Mouse (Mus musculus) left cerebral cortex, adult 8-10 months (tissue): ENCODE measurements around the gene Mtfr1l. TPM values are rescaled to one million over a fixed set of nuclear protein-coding genes. Genes with fewer than 3 reads are reported as not detected.
A peak's percentile ranks its signal among the peaks of the same experiment; 100 is the strongest.

Experiments used
- DNase-seq, 2 experiments: peaks; one replicate each; pipeline ENCODE4 v3.0.0; 2022; ENCODE audit warnings: low spot score in 2 of 2
- total RNA-seq, 4 experiments: library from RNA; stranded (reverse); gene quantifications; 2 replicates each; pipeline ENCODE4 v1.2.4; 2022

Gene Mtfr1l
- total RNA-seq: 10 to 100 TPM; 70.0 to 79.5 (median 71.9) TPM

DNA sequence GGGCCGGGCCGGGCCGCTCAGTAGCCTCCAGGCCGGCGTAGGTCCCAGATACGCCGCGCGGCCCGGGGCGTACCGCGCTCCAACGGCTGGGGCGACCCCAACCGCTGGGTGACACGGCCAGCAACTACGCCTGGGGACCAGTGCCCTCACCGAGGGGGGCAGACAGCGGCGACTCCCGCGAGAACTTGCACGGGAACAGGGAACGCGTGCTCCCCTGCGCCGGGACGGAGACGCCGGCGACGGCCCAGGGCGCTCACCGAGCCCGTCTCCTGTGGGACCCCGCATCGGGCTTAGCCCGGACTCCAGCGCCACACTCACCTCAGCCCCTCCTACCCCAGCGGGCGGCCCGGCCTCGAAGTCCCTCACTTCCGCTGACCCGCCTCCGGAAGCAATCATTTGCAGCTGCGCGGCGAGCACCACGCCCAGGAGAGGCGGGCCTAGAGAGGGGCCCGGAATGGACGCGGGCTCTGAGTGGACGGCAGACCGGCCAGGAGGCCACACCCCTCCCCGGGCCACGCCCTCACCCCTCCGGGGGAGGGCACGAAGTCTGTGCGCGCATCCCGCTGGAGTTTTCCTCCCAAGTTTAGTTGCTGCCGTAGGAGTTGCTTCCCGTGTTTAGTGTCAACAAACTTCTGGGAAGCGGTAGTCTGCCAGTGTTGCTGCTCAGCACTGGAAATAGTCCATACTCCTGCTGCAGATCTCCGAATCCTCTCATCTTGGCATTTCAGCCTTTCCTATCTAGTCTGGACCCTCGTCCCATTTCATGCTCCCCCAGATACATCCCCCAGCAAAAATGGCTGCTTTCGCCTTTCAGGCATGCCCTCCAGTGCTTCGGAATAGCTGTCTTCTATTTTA lies at the start of gene Mtfr1l:
Gene Mtfr1l, minus strand, starts transcription at position 456 of the 855 bp plus-strand sequence.
- peak; percentile 85 to 97 for DNase-seq

DNA sequence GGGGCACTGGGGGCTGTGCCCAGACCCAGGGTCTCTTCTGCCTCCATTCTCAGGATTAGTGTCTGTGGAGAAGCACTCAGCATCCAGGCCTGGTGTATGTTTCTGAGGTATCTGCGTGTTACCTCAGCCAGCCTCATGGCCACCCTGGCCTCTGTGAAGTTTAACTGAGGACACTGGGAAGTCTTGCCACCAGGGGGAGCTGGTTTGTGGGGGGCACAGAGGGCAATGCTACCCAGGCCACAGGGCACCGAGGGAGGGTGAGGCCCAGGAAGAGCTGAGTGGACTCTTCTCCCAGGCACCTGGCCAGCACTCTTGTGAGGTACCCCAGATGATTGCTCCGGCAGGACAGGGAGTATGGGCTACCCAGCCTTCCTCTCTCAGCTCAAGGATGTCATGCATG lies 48.3 kb upstream of the Mtfr1l start:
- DNase-seq: no peak

DNA sequence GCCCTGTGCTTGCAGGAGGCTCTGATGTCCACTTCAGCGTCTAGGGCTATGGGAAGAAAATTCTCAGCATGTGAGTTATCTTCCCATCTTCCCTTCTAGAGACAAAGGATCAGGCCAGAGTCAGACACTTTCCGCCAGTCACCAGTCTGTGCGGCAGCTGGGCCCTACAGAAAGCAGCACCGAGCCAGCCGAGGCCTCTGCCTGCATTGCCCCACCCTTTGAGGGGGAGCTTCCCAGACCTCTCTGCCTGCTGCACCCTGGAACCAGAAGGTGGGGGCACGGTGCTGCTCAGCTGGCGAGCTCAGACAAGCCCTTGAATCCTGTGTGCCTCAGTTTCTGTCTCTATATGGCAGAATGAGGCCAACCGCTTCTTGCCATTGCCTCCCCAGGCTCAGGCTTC lies 46.2 kb upstream of the Mtfr1l start:
- no peak for DNase-seq

DNA sequence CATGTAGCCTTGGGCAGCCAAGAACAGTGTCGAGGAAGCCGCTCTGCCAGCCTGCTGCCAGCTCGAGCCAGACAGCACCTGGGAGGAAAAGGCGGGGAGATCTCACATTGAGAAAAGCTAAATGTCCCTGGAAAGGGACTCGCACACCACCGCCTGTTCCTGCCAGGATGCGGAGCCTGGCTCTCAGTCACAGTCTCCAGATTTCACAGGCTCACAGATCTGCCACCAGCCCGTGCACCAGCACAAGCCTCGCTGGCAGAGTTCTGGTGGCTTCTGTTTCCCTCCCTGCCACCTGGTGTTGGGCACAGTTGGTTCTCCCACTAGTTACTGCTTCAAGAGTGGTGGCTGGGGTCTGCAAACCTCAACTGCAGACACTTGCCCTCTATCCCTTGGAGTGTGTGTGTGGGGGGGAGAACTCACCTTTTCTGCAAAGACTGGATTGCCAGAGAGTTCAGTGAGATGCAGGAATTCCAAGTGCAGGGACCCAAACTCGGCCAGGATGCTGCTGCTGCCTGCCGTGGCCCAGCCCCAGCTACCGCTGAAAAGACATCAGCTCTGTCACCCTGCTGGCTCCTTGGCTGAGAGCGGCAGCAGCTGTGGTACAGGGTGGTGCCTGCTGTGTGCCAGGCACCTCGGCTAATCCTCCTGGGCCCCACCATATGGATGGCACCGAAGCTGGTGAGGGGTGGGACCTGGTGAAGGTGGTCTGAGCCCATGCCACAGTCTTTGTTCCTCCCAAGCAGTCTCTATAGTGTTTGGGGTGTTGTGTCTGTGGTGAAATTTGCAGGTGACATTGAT lies 45.4 kb upstream of the Mtfr1l start:
- peak in 1 of 2 experiments; percentile 86 for DNase-seq

DNA sequence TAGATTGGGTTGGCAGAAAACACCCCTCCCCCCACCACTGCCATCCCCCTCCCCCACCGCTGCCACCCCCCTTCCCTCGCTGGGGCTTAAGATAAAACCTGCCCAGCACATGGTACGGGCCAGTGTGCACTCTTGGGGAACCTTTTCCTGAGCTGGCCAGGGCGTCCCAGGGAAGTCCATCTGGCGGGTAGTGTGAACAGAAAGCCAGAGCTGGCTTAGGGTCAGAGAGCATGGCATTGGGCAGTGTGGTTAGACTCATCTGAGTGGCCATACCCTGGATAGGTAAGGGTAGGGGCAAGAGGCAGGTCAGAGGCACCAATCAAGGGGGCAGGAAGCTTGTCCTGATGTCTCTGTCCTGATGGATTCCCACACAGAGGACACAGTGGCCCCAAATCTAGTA lies 44.4 kb upstream of the Mtfr1l start:
- no peak for DNase-seq

DNA sequence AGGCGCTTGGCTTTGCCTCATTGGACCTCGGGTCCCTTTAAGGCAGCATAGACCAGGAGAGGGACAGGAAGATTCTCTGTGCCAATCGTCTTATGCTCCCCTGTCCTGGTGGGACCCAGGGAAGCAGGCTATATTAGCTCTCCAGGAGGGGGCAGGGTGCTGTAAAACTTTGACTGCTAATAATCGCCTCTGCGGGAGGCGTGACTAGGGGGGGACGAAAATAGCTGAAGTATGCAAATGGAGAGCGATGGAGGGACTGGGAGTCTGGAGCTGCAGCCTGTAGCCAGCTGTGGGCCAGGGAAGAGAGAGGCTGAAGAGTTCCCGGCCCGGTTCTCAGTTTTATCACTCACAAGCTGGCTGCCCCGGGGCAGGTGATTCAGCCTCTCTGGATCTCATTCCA lies 44.0 kb upstream of the Mtfr1l start:
- DNase-seq: no peak

DNA sequence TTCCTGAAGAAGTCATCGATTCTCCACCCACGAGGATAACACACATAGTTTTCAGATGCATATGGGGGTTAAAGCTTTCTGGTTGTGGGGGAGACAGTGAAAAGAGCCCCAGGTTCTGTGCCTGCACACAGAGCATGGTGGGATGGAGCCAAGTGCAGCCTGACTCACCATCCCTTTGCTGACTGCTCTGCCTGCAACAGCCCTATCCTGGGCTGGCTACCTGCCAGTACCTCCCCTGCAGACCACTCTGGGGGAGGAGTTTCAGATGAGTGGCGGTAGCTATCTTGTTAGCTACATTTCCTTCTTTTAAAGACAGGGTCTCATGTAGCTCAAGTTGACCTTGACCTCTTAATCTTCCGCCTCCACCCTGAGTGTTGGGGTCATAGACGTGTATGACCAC lies 43.2 kb upstream of the Mtfr1l start:
- DNase-seq: peak in 1 of 2 experiments; percentile 50

DNA sequence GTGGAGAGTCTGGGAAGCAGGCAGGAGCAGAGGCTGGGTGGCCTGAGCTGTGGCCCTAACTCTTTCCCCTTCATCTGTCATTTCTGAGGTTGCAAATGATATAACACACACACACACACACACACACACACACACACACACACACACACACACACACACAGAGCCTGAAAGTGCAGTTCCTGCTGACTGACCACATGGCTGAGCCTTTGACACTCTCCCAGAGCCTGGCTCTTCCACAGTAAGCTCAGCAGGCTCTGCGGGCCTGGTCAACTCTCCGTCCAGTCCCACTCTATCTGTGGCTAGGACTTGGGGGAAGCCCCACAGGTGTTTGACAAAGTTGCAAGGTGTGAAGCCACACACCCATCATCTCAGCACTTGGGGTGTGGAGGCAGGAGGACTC lies 42.1 kb upstream of the Mtfr1l start:
- no peak for DNase-seq

DNA sequence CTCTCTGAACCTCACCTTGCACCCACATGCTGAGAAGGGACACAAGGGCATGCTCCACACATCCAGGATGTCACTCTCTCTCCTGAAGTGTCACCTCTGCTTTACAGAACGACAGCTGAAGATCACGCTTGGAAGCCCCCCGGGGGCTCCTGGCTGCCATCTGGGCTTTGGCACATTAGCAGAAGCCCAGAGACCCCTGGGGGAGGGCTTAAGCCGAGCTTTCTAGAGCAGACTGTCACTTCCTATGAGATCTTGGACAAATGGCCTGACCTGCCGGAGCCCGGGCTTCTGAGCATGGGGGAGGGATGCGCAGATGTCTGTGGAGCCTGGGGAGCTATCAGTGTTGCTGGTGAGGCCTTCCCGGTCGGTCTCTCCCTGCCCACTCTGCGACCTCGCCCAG lies 40.3 kb upstream of the Mtfr1l start:
- DNase-seq: no peak

DNA sequence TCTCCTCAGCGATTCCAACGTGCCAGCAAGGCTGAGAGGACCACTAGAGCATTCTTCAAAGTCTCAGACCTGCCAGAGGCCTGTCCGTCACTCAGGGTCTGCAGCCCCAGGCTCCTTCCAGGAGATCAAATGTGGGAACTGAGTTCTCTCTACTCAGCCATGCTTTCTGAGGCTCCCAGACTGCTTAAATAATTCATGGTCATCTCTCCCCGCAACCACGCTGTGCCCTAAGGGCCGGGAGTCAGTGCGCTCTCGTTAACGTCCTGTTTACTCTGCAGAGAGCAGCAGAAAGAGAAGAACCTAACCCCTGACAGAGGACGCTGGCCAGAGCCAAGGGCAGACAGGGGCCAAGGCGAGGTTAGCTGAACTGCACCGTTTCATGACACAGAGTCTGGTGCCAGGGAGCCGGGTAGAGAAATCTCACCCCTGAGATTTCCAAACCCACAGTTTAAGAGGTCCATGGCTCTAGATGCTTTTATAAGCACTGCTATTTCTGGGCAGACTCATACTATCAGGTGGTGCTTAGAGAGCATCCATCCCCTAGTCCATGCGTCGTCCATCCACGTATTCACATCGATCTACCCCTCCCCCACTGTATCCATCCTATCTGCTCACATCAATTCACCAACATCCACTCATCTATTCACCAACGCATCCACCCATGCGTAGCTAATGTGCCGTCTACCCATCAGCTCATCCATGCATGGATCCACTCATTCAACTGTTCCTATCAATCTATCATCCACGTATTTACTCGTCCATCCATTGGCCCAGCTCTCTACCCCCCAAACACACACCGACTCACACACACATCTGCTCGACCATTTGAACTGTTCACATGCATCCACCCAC lies 37.5 kb upstream of the Mtfr1l start:
- DNase-seq: no peak

DNA sequence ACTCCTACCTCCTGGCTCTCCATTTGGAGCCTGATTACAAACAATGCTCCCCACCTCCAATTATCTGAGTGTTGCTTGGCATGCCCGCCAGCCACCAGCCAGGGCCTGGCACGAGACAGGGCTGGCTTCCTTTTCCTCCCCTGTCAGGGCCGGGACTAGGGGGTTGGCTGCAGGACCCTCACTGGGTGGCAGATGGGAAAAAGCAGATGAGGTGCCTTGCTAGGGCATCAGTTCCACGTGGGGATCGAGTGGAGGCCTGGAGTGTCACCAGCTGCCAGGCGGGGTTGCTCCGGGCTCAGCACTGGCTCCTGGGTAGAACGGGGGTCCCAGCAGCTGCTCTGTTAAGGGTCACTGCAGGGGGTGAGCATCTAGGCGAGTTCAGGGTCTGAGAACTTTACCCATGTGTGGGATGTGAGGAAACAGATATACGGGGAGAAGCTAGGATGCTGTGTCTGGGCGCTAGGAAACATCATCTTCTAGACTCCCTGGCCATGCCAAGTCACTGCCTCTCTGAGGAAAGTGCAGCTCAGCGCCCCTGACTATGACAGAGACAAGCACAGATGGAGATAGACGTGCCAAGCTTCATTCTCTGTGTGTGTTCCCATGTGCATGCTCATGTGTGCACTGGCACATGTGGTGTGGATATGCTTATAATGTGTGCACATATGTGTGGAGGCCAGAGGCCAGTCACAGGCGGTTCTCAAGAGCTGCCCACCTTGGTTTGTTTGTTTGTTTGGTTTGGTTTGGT lies 35.7 kb upstream of the Mtfr1l start:
- no peak for DNase-seq

DNA sequence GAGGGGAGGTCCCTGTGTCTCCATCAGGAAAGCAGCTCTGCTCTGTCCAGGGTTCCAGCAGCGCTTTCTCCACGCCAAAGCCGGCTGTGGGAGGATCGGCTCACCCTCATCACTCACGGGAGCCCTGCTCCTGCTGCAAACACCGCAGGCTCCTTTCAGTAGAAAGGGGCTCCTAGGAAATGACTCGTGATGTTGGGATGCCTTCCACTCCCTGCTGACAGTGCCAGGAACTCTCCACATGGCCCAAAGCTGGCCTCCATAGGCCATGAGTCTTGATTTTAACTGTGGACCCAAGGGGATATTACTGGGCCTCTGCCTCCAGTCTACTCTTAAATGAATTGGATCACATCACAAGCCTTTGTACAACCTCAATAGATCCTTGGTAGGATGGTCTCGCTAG lies 34.6 kb upstream of the Mtfr1l start:
- no peak for DNase-seq

DNA sequence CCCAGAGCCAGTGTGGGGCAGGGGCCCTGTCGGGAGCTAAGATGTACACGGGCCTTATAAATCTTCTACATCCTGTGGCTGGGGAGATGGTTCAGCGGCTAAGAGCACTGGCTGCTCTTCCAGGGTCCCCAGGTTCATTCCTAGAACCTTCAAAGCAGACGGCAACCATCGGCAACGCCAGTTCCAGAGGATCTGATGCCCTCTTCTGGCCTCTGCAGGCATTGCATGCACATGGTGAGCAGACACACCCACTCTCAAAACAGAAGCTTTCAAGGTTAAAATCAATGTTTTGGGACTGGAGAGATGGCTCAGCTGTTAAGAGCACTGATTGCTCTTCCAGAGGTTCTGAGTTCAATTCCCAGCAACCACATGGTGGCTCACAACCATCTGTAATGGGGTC lies 34.0 kb upstream of the Mtfr1l start:
- no peak for DNase-seq

DNA sequence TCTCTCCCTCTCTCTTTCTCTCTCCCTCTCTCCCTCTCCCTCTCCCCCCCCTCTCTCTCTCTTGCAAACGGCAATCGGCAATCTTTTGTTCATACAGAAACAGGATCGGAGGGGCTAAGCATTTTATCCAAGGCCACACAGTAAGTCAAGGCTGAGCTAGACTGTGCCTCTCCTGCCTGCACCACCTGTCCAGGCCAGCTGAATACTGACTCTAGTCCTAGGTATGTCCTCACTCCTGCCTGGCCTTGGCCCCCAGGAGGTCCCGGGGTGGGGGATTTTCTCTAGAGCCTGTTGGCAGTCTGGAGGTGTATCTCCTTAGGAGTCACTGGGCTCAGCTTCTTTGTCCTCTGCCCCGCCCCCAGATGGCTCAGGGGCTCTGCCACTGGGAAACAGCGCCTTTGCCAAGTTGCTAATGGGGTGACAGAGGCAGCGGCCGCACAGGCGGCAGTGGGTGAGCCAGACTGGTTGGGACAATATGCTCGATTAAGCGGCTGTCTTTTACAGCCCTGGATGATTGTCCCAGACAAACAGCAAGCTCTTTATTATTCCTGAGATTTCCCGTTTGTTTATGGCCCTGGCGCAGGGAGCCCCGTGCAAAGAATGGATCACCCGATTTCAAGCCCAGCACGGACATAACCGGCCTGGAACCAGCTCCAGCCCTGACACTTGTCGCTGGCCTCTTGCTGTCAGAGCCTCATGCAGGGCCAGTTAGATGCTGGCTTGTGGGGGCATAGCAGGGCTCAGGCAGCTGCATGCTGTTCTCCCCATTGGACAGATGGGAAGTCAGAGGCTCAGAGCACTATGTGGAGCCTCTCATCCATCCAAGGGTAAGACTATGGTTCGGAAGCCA lies 32.4 kb upstream of the Mtfr1l start:
- DNase-seq: no peak

DNA sequence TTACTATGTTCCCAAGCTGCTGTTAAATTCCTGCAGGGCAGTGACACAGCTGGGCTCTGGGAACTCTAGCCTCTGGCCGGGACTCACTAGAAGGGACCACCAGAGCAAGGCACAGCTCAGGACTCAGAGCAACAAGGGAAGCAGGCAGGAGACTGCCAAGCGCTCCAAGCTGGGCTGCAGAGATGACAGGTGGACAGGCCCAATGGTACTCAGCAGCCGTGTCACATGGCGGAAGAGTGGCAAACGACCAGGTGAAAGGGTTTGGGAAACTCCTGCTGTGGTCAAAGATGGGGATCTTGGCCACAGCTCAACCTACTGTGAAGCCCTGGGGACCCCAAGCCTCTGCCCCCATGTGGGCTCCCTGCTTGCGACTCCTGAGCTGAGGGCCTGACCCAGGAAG lies 28.9 kb upstream of the Mtfr1l start:
- no peak for DNase-seq

DNA sequence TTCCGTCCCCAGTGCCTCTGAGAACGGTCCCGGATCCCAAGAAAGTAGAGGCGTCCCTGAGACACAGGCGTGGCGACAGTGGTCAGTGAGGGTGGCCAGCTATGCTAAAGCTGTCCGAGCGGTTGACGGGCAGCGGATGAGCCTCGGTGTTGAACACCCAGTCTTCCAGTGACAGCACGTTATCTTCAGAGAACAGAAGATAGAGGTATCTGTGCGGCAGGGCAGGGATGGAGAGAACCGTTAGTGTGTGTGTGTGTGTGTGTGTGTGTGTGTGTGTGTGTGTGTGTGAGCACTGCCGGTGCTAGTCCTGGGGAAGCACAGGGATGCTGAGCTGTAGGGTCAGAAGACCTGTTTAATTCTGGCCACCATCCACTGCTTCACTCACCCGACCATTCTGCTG lies 28.4 kb upstream of the Mtfr1l start:
- DNase-seq: no peak

DNA sequence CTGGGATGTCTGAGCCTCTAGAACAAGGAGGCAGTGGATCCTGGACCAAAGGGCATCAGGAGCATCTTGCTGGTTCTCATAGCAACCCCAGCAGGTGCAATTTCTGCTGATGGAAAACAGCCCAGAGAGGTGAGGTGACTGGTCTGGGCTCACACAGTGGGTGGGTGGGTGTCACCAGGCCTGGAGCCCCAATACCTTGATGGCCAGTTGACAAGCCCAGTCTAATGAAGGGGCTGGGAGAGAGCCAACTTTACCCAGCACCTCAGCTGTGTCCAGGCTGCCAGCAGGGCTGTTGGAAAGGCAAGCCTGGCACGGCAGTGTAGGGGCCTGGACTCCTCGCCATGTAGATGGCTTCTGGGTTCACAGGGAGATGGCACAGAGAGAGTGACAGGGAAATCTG lies 26.8 kb upstream of the Mtfr1l start:
- no peak for DNase-seq

DNA sequence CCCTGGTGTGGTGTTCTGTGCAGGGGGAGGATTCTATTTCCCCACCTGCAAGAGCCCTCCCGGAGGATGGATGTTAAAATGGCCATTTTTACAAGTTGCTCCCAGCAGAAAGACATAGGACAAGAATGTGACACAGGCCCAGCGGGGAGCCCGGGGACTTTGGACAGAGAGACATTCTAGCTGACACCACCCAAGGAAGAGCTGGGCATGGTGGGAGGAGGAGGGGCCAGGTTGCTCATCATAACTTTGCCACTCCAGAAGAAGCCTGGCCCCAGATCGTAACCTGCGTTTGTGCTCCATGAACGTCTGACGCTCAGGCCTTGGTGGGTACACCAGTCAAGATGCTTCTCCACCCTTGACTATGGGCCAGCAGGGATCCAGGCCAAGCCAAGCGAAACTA lies 25.5 kb upstream of the Mtfr1l start:
- DNase-seq: no peak

DNA sequence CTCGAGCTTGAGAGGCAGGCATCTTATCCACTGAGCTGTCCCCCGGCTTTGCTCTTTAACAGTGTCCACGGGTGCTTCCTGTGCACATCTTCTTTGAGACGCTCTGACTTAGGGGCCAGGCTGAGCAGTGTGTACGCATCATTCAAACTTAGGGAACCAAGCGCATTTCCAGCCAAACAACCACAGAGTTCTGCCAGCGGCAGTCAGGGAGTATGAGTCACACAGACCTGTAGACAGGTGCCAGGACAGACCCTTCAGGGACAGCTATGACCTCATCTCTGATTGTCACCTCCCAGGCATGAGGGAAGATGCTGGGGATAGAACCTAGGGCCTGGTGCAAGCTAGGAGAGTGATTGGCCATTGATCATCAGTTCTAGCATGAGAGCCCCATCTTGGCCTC lies 24.0 kb upstream of the Mtfr1l start:
- DNase-seq: no peak

DNA sequence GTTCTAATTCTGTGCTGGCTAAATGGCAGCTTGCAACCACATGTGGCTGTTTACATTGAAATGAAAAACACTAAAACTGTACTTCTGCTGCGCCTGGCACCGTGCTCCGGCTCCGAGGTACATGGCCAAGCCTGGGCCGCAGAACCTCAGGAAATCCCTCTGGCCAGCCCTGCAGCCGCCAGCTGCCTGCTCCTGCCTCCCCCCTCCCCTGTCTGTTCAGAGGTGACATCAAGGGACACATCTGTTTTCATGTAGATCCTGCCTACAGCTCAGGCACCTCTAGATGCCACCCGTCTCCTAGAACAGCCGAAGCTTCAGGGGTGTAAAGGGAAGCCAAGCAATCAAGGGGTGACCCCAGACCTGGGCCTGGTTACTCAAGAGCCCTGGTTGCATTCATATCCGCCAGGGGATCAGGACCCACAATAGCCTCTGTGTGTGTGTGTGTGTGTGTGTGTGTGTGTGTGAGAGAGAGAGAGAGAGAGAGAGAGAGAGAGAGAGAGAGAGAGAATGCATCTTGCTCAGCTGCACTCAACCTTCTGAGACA lies 23.5 kb upstream of the Mtfr1l start:
- no peak for DNase-seq
